Mouse (Mus musculus) liver, embryonic 11.5 days (tissue): ENCODE results near the gene Sri. TPM values are rescaled to one million over a fixed set of nuclear protein-coding genes. Genes with fewer than 3 reads are reported as not detected.

Experiments
- polyA plus RNA-seq: library from polyadenylated mRNA; unstranded; fragments of >200 nt; fragmentation: Nextera tagmentation; extraction: Ambion mirVana; gene quantifications from 2 replicates; pipeline ENCODE4 v1.2.1, GENCODE M21; 2014

Sri gene
- polyA plus RNA-seq, 1 experiment from 2014 or later, result 242 TPM

Other genes starting within 250 kb of the Sri start
- 0.29 and 0.86 TPM in 2 replicates for gene Steap4, start 85.6 kb upstream of the Sri start, polyA plus RNA-seq